Mouse (Mus musculus) limb, embryonic 15.5 days (tissue): Measurements from ENCODE around the gene Gm17577. TPM values are rescaled to one million over a fixed set of nuclear protein-coding genes. Genes with fewer than 3 reads are reported as not detected.
"Not testable (repeated sequence)": the region's sequence is repeated elsewhere in the genome, so short reads cannot be mapped to it uniquely, and the experiment has no call there.

Source experiments
- ATAC-seq: fragments of 200-750 bp; cut with Nextera tagmentation; 2 replicates; pipeline ENCODE4 v1.8.0; 2017; ENCODE audit warnings: low read depth, moderate TSS enrichment; ENCODE audit not compliant: insufficient number of reproducible peaks, low FRiP score, low TSS enrichment
- H3K27ac ChIP-seq: fragments of 300-500 bp; sonication (generic); 2 replicates; pipeline ENCODE4 v1.5.1; 2015; ENCODE audit warnings: moderate library complexity, mild to moderate bottlenecking, inconsistent platforms
- H3K27me3 ChIP-seq: fragments of 300-500 bp; sonication (generic); 2 replicates; pipeline ENCODE4 v1.6.1; 2015; ENCODE audit warnings: inconsistent platforms
- H3K36me3 ChIP-seq: fragments of 300-500 bp; sonication (generic); 2 replicates; pipeline ENCODE4 v1.6.1; 2015; ENCODE audit warnings: inconsistent platforms
- H3K4me1 ChIP-seq: fragments of 300-500 bp; sonication (generic); 2 replicates; pipeline ENCODE4 v1.6.1; 2015; ENCODE audit warnings: inconsistent platforms
- H3K4me2 ChIP-seq: fragments of 300-500 bp; sonication (generic); 2 replicates; pipeline ENCODE4 v1.6.1; 2015; ENCODE audit warnings: mild to moderate bottlenecking, inconsistent platforms
- H3K4me3 ChIP-seq: fragments of 300-500 bp; sonication (generic); 2 replicates; pipeline ENCODE4 v1.5.1; 2015; ENCODE audit warnings: mild to moderate bottlenecking, inconsistent platforms
- H3K9ac ChIP-seq: fragments of 300-500 bp; sonication (generic); 2 replicates; pipeline ENCODE4 v1.6.1; 2015; ENCODE audit warnings: inconsistent platforms
- H3K9me3 ChIP-seq: fragments of 300-500 bp; sonication (generic); 2 replicates; pipeline ENCODE4 v1.6.1; 2016; ENCODE audit warnings: inconsistent platforms
- WGBS: fragments of 180-500 bp; shearing (Covaris S2); methylation state at CpG from one replicate; pipeline ENCODE4 v1.1.7; 2015; 5-methylcytosine and 5-hydroxymethylcytosine counted together
- polyA plus RNA-seq: library from polyadenylated mRNA; unstranded; fragments of >200 nt; fragmentation: Nextera tagmentation; extraction: Ambion mirVana; gene quantifications from 2 replicates; pipeline ENCODE4 v1.2.1, GENCODE M21; 2015

Gm17577 gene
- not detected in 2 replicates for polyA plus RNA-seq

DNA sequence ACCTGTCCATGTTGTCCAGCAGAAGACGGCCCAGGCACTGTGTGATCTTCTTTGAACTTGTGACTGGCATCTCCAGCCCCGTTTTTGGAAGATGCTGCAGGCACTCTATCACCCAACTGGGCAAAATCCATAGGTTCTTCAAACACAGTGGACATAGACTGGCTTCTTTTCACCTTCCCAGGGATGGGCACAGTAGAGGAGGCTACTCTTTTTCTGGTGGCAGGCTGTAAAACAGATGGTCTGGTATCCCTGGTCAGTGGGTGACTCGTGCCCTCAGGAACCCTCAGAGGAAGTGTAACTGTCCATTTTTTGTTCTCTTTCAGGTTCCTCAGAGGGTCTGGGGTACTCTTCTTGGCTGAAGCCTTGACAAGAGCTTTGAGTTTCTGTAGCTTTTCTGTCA, at the start of gene Gm17577:
Gene Gm17577 (minus strand): TSS at position 101 of the 400 bp plus-strand sequence.
- H3K27me3 ChIP-seq, H3K4me2 ChIP-seq, H3K4me1 ChIP-seq, H3K36me3 ChIP-seq, H3K9me3 ChIP-seq, H3K9ac ChIP-seq, ATAC-seq, H3K27ac ChIP-seq, H3K4me3 ChIP-seq: not testable (repeated sequence)
- WGBS, result no CpG with 5 or more reads among the region's 3 CpGs

DNA sequence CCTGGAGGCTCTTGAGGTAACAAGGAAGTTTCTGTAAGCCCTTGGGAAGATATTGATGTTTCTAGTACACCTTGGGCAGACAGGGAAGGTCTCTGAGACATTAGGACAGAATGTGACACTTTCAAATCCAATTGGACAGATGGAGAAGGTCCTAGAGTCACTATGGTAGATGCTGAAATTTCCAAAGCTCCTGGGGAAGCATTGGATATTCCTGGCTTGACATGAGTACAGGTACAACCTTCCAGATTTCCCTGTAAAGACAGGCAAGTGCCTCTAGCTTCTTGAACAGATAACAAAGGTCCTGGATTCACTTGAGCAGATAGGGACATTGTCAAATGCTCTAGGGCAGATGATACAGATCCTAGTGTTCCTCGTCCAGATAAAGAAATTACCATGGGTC, 24.3 kb downstream of the Gm17577 start, which contains the start of gene Srsx:
Gene Srsx (minus strand): TSS at position 101 of the 400 bp plus-strand sequence.
- 60% methylated on average over 1 of the region's 1 CpGs for WGBS
- not testable (repeated sequence) for H3K4me2 ChIP-seq, ATAC-seq, H3K4me1 ChIP-seq, H3K27ac ChIP-seq, H3K27me3 ChIP-seq, H3K4me3 ChIP-seq, H3K9me3 ChIP-seq, H3K36me3 ChIP-seq, H3K9ac ChIP-seq

Other genes with a start within 250 kb of the Gm17577 start
- gene Gm17521, start 217.2 kb downstream of the Gm17577 start, polyA plus RNA-seq, result not detected in 2 replicates
- gene Cldn34c1, start 143.4 kb downstream of the Gm17577 start, polyA plus RNA-seq, result 12.9 and 14.4 TPM in 2 replicates
- not detected in 2 replicates for gene Srsx, start 24.4 kb downstream of the Gm17577 start, polyA plus RNA-seq